Mouse (Mus musculus): ENCODE results near the gene Esrrg.

The Esrrg gene

GRCm38 (mm10) chr1:187763821-187764220 lies 155.2 kb downstream of the Esrrg start:
- in situ Hi-C loops (cut with MboI; ENCODE audit: low sequenced_read_pairs): no loop called here

- in situ Hi-C loops (cut with MboI; ENCODE audit: low sequenced_read_pairs): no loop called here
Observed at GRCm38 (mm10) chr1:187765577-187765976, 157.0 kb downstream of the Esrrg start.

GRCm38 (mm10) chr1:187767355-187767754 lies 158.8 kb downstream of the Esrrg start:
- in situ Hi-C loops (cut with MboI; ENCODE audit: low sequenced_read_pairs): no loop called here

- in situ Hi-C loops (cut with MboI; ENCODE audit: low sequenced_read_pairs): no loop called here
Observed at GRCm38 (mm10) chr1:187770234-187770633, 161.6 kb downstream of the Esrrg start.

- in situ Hi-C loops (cut with MboI; ENCODE audit: low sequenced_read_pairs): no loop called here
Observed at GRCm38 (mm10) chr1:187771067-187771466, 162.5 kb downstream of the Esrrg start.

- in situ Hi-C loops (cut with MboI; ENCODE audit: low sequenced_read_pairs): no loop called here
Observed at GRCm38 (mm10) chr1:187779589-187780178, 171.1 kb downstream of the Esrrg start.

- in situ Hi-C loops (cut with MboI; ENCODE audit: low sequenced_read_pairs): no loop called here
Observed at GRCm38 (mm10) chr1:187785226-187785625, 176.6 kb downstream of the Esrrg start.

GRCm38 (mm10) chr1:187787055-187788016 lies 178.7 kb downstream of the Esrrg start:
- in situ Hi-C loops (cut with MboI; ENCODE audit: low sequenced_read_pairs): no loop called here

GRCm38 (mm10) chr1:187794240-187794930 lies 185.8 kb downstream of the Esrrg start:
- in situ Hi-C loops (cut with MboI; ENCODE audit: low sequenced_read_pairs): no loop called here

- in situ Hi-C loops (cut with MboI; ENCODE audit: low sequenced_read_pairs): no loop called here
Observed at GRCm38 (mm10) chr1:187795551-187795950, 187.0 kb downstream of the Esrrg start.

GRCm38 (mm10) chr1:187799300-187799699 lies 190.7 kb downstream of the Esrrg start:
- in situ Hi-C loops (cut with MboI; ENCODE audit: low sequenced_read_pairs): no loop called here

- in situ Hi-C loops (cut with MboI; ENCODE audit: low sequenced_read_pairs): no loop called here
Observed at GRCm38 (mm10) chr1:187800761-187801160, 192.2 kb downstream of the Esrrg start.

- in situ Hi-C loops (cut with MboI; ENCODE audit: low sequenced_read_pairs): no loop called here
Observed at GRCm38 (mm10) chr1:187803566-187803965, 195.0 kb downstream of the Esrrg start.

GRCm38 (mm10) chr1:187803997-187804396 lies 195.4 kb downstream of the Esrrg start:
- in situ Hi-C loops (cut with MboI; ENCODE audit: low sequenced_read_pairs): no loop called here

- in situ Hi-C loops (cut with MboI; ENCODE audit: low sequenced_read_pairs): no loop called here
Observed at GRCm38 (mm10) chr1:187805001-187805400, 196.4 kb downstream of the Esrrg start.

GRCm38 (mm10) chr1:187807477-187808390 lies 199.1 kb downstream of the Esrrg start:
- in situ Hi-C loops (cut with MboI; ENCODE audit: low sequenced_read_pairs): no loop called here

GRCm38 (mm10) chr1:187808391-187808922 lies 199.9 kb downstream of the Esrrg start:
- in situ Hi-C loops (cut with MboI; ENCODE audit: low sequenced_read_pairs): no loop called here

GRCm38 (mm10) chr1:187809546-187809945 lies 201.0 kb downstream of the Esrrg start:
- in situ Hi-C loops (cut with MboI; ENCODE audit: low sequenced_read_pairs): no loop called here

- in situ Hi-C loops (cut with MboI; ENCODE audit: low sequenced_read_pairs): no loop called here
Observed at GRCm38 (mm10) chr1:187819406-187819805, 210.8 kb downstream of the Esrrg start.

- in situ Hi-C loops (cut with MboI; ENCODE audit: low sequenced_read_pairs): no loop called here
Observed at GRCm38 (mm10) chr1:187821368-187821811, 212.8 kb downstream of the Esrrg start.

All from CH12F3 (cell line).